Mouse (Mus musculus): Measurements from ENCODE around the gene Hist1h4n.
"Not testable (repeated sequence)": the region's sequence is repeated elsewhere in the genome, so short reads cannot be mapped to it uniquely, and the experiment has no call there.

DNA sequence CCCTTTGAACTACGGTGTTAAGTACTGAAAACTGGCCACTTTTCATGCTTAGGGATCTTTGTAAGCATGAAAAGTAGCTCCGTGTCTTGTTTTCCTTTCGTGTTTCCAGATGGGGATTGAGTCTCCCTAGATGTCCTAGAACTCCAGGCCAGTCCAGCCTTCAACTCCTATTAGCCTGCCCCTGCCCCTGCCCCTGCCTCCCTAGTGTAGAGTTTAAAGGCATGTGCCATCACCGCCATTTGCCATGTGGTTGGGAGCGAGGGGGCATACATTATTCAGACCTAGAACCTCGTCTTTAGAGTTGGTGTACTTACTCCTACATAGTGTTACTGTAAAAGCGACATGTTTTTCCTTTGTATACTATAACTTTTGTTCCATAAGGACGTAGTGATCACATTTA is 20.9 kb downstream of the Hist1h4n start:
- TF ChIP-seq GATA1, TAL1 (IDR thresholded peaks at IDR 0.05; ENCODE audit: low read length): not testable (repeated sequence)
